Mouse (Mus musculus): Measurements from ENCODE around the gene Homez. TPM values are rescaled to one million over a fixed set of nuclear protein-coding genes. Genes with fewer than 3 reads are reported as not detected.

The Homez gene
- total RNA-seq, 2 experiments from 2014 or later: 6.1 to 8.1 TPM

DNA sequence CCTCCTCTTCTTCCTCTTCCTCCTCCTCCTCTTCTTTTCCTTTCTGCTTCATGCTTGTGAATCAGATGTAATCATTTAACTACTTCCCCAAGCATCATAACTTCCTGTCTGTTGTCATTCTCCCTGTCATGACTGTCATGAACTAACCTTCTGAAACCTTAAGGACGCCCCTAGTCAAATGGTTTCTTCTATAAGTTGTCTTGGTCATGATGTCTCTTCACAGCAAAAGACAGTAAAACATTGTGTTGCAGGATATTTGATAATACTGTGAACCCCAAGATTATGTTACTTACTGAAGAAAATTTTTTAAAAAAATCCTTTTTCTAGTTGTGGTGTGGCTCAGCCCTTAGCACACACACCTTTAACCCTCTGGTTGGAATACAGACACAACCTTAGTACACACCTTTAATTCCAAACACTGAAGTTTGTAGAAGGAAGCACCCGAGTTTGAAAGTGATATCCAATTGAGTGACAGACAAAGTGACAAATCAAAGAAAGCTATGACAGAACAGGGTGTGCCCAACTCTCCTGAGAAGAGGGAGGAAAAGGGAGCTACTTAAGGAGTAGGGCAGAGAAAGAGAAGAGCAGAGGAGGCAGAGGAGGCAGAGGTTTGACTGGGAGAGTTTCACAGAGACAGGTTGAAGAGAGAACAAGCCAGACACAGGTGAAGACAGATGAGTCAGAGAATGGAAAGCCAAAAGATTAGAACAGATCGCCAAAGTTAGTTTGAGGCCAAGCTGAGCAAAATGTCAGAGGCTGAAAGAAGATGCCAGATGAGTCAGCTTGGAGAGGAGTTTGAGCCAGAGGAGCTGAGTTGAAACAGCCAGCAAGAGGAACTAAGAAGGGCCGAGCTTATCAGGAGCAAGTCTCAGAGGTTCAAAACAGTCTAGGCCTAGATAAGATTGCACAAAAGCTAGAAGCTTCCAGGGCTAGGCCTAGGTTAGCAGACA, 61.8 kb downstream of the Homez start:
- intact Hi-C loops (cut with DNase I; ENCODE audit: low total_unique reads): no loop called here
- peak; percentile 9 for DNase-seq

- intact Hi-C loops (cut with DNase I; ENCODE audit: low total_unique reads): no loop called here
- DNase-seq: no peak
These were observed 64.6 kb downstream of the Homez start for GRCm38 (mm10) chr14:54806124-54806523.

Other genes starting within 250 kb of the Homez start
- gene Psmb11, start 249.5 kb downstream of the Homez start, total RNA-seq (2021): not detected
- not detected for gene Gm17606, start 230.0 kb downstream of the Homez start, total RNA-seq (2021)
- under 1 TPM; 0.53 to 0.55 TPM for gene Cdh24, start 229.6 kb downstream of the Homez start, total RNA-seq (2021)
- gene 1700123O20Rik, start 184.7 kb downstream of the Homez start, total RNA-seq (2021): 10 to 100 TPM; 10.1 to 11.8 TPM
- 10 to 100 TPM; 68.1 to 73.8 TPM for gene Acin1, start 184.0 kb downstream of the Homez start, total RNA-seq (2021)
- gene Gm29776, start 172.1 kb downstream of the Homez start, total RNA-seq (2021): not detected
- gene Cebpe, start 158.8 kb downstream of the Homez start, total RNA-seq (2021): not detected
- 10 to 100 TPM in 1 of 2 experiments, 1 to 10 TPM in 1; 7.5 to 18.5 TPM for gene Slc7a8, start 89.0 kb downstream of the Homez start, total RNA-seq (2021)
- gene Rnf212b, start 56.8 kb downstream of the Homez start, total RNA-seq (2021): under 1 TPM in 1 of 2 experiments, not detected in 1; 0.29 TPM
- gene Ppp1r3e, start 6.6 kb upstream of the Homez start, total RNA-seq (2021): 1 to 10 TPM; 2.8 to 6.8 TPM
- gene Bcl2l2, start 12.4 kb upstream of the Homez start, total RNA-seq (2021): 10 to 100 TPM; 19.9 to 21.0 TPM
- 1 to 10 TPM; 3.1 to 3.6 TPM for gene Gm20521, start 12.5 kb upstream of the Homez start, total RNA-seq (2021)
- gene Pabpn1, start 21.5 kb upstream of the Homez start, total RNA-seq (2021): 10 to 100 TPM; 56.6 to 57.4 TPM
- gene Slc22a17, start 42.2 kb upstream of the Homez start, total RNA-seq (2021): 1 to 10 TPM; 5.4 to 6.3 TPM
- 1 to 10 TPM; 5.1 to 7.4 TPM for gene Efs, start 55.2 kb upstream of the Homez start, total RNA-seq (2021)
- not detected for gene Il25, start 61.7 kb upstream of the Homez start, total RNA-seq (2021)
- gene Cmtm5, start 65.3 kb upstream of the Homez start, total RNA-seq (2021): 1 to 10 TPM in 1 of 2 experiments, under 1 TPM in 1; 0.71 to 3.1 TPM
- 100 to 1,000 TPM; 121 to 213 TPM for gene Myh6, start 96.0 kb upstream of the Homez start, total RNA-seq (2021)
- gene Gm17428, start 106.0 kb upstream of the Homez start, total RNA-seq (2021): not detected
- gene Myh7, start 123.7 kb upstream of the Homez start, total RNA-seq (2021): 1,000 to 10,000 TPM in 1 of 2 experiments, 100 to 1,000 TPM in 1; 602 to 1,083 TPM
- 10 to 100 TPM; 17.8 to 19.0 TPM for gene Ngdn, start 144.5 kb upstream of the Homez start, total RNA-seq (2021)
- 1 to 10 TPM; 2.6 to 3.1 TPM for gene Zfhx2, start 221.4 kb upstream of the Homez start, total RNA-seq (2021)
- 10 to 100 TPM; 11.1 to 12.3 TPM for gene Thtpa, start 223.8 kb upstream of the Homez start, total RNA-seq (2021)
- 1 to 10 TPM; 4.1 to 7.0 TPM for gene Ap1g2, start 235.6 kb upstream of the Homez start, total RNA-seq (2021)
- gene Jph4, start 246.0 kb upstream of the Homez start, total RNA-seq (2021): under 1 TPM; 0.42 to 0.62 TPM